Mouse (Mus musculus) adrenal gland, postnatal 25 days (tissue): ENCODE data around the gene Arf1. TPM values are rescaled to one million over a fixed set of nuclear protein-coding genes. Genes with fewer than 3 reads are reported as not detected.

Experiments used
- DNase-seq: peaks from one replicate; pipeline ENCODE4 v3.0.0; 2021; ENCODE audit warnings: mixed read lengths
- long read RNA-seq: library from polyadenylated mRNA; stranded (forward); transcript quantifications from one replicate; pipeline ENCODE4 v2.0.0, GENCODE M21; 2021
- total RNA-seq: library from RNA; stranded (reverse); gene quantifications from 2 replicates; pipeline ENCODE4 v1.2.3, GENCODE M21; 2021

Gene Arf1
- 405 and 412 TPM in 2 replicates for total RNA-seq
- long read RNA-seq, transcript Arf1-201 (5 exons, 1,800 nt), result major isoform, 266 of 362 reads
- long read RNA-seq, transcript Arf1-202 (5 exons, 1,991 nt), result minor isoform, 15 of 362 reads
- long read RNA-seq, partial matches to known transcripts, result 30 of 362 reads
- long read RNA-seq, other reads (novel, unspliced or antisense), result 51 of 362 reads

GRCm38 (mm10) chr11:59228122-59228953, at the start of gene Arf1:
Gene Arf1, minus strand, starts transcription at chr11:59228270.
- DNase-seq, result peak; percentile 98

- no peak for DNase-seq
Measured at GRCm38 (mm10) chr11:59276877-59277276, 48.8 kb upstream of the Arf1 start.

- no peak for DNase-seq
Measured at GRCm38 (mm10) chr11:59274184-59274583, 46.1 kb upstream of the Arf1 start.

- DNase-seq, result no peak
Measured at GRCm38 (mm10) chr11:59266727-59267126, 38.7 kb upstream of the Arf1 start.

DNA sequence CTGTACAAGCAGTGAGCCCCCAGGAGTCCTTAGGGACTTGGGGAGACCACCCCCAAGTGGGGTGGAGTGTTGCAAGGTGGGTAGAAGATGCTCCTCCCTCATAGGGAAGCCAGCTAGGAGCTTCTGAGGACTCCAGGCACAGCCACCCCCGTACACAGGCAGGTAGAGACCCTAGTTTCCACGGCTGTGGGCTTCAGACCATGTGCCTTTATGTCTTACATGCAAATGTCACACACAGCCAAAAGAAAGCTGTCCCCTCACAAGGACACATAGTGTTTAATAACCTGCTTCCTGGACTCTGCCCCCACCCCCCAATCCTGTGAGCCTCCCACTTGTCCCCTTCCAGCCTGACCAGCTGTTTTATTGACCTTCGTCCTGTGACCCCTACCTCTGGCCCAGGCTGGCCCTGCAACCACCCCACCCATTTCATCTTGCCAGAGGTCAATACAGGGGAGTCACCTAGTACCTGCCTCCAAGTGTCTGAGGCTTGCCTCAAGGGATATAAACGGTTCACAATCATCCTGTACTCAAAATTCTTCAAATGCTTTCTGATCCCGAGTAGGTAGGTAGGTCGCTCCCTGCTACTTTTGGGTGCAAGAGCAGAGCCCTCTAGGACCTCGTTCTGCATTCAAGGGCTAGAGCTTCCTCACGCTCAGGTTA, 37.2 kb upstream of the Arf1 start:
- DNase-seq, result no peak

DNA sequence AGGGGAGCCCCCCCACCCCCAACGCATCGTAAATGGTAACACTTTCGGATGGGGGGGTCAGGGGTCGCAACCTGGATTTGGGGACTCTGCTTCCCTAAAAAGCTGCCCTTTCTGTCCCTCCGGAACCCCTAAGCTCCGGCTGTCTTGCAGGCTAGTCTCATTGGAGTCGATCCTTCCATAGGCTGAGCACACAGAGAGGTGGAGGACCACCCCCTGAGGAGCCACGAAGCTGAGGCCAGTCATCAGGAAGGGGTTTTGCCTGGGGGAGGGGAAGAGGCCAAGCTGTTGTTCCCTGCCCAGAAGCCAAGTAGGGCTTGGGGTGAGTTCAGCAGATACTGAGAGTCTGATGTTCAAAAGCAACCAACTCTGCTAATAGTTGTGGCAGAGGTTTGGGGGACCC, 36.5 kb upstream of the Arf1 start:
- DNase-seq, result no peak

DNA sequence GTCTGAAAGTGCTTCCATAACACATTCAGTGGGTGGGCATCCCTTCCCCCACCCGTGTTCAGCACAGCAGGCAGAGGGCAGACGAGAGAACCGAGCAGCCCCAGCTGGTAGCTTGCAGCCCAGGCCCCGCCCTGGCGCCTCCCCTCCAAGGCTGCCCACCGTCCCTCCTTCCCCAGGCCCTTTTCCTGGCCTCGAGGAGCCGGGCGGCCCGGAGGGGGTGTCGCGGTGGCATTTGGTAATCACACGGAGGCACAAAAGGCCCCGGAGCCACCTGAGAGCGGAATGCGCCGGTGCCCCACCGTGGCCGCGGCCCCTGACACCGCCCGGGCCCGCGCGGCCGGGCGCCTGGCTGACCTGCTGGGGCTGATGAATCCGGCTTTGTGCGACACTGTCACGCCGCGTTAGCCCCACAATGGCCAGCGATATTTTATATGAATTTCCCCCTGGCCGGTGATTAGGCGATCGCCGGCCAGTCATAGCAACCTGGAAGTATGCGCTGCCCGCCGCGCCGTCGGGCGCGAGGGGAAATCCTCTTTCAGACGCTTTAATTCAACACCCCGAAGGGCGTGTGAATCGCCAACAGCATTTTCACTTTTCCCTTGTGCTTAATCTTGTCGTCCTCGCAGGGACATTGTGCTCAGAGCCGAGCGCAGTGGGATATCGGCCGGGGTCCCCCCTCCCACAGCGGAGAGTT, 35.9 kb upstream of the Arf1 start:
- DNase-seq, result peak; percentile 63

GRCm38 (mm10) chr11:59262308-59262707, 34.2 kb upstream of the Arf1 start:
- DNase-seq, result no peak

DNA sequence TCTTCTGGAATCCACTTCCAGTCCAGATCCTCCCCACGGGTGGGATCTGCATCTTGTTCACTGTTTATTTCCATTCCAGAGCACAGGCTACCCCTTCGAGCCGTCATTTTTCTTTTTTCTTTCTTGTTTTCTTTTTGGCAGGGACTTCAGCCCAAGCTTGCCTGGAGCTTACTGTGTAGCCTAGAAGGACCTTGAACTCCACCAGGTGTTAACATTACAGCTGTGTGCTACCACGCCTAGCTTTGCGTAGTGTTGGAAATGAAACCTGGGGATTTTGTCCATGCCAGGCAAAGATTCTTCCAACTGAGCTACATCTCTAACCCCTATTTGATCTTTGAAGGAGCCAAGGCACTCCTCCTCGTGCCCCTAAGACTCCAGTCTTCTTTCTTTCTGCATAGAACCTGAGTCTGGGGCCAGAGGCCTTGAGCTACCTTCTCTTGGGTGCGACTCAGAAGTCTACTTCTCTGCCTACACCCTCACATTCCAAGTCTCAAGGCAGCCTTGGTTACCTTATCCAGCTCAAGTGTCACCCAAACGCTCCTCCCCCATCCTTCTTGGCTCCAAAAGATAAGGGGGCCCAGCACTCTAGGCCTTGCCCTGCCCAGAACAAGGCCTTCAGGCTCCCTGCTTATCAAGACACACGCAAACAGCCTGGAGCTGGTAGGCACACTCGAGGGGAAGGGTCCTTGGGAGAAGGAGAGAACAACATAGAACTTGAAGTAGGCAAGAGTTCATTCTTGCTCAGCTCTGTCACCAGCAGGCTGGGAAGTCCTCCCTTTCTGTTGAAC, 32.8 kb upstream of the Arf1 start:
- DNase-seq, result no peak

DNA sequence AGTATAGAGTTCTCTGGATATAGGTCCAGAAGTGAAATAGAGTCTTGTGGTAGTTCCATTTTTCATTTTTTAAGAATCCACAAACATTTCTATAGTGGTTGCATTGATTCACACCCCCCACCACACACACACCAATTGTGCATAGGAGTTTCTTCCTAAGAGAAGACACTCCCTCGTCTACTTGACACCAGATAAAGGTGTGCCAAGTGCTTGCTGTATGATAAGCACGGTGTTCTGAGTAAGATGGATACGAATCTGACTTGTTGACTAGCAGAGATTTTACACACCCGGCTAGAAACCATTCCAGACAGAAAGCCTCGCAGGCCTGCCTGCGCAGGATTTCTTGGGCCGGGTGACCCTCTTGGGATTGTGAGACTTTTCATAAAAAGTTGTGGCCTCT, 31.6 kb upstream of the Arf1 start:
- DNase-seq, result no peak

DNA sequence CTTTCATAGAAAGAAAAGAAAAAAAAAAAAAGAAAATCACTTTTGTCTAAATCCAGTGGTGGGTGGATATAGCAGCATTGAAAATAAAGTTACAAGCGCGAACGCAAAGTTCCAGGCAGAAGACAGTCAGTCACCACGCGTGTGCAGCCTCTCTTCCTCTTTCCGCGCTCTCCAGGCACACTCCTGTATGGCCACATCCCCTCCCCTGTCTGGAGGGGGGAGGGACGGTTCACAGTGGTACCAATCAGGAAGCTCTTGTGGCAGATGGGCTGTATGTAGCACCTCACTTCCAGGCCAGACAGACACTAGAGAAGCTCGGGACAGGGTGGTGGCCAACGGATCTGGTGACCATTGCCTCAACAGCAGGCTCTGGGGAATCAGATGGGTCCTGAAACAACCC, 20.0 kb upstream of the Arf1 start:
- no peak for DNase-seq

GRCm38 (mm10) chr11:59243856-59244255, 15.8 kb upstream of the Arf1 start:
- no peak for DNase-seq

DNA sequence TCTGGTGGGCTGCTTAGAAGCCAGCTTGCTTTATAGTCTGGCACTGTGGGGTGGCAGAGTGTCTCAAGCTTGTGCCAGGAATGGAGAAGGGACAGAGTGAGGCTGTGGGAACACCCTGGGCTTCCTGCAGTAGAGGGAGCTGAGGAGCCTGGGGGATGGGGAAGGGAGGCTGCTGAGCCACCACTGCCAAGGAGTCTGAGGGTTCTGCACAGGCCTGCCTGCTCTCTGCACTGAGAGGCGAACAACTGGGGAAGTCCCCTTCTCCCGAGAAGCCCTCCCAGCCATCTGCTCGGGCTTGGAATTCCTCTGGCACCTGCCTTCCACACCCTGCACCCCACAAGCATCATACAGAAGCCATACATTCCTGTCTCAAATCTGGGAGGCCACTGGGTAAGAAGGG, 13.8 kb upstream of the Arf1 start:
- no peak for DNase-seq

DNA sequence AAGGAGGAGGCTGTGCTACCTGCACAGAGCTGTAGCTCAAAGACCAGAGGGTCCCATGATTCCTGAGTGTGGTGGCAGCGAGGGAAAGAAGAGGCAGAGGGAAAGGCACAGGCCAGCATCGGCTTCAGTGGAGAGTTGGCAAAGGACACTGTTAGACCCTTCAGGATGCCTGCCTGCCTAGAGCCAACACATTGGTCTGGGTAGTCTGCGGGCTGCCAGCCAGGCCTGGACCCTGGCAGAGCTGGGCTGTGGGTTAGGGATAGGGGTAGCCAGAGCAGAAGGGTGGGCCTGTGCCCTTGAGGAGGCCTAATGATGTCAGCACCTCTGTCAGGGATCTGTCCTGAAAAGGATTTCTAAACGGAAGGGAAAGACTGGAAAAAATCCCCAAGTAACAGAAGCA, 11.7 kb upstream of the Arf1 start:
- DNase-seq, result no peak

GRCm38 (mm10) chr11:59239428-59239785, 11.3 kb upstream of the Arf1 start:
- no peak for DNase-seq

- peak; percentile 77 for DNase-seq
Measured at GRCm38 (mm10) chr11:59238525-59239427, 10.7 kb upstream of the Arf1 start.

DNA sequence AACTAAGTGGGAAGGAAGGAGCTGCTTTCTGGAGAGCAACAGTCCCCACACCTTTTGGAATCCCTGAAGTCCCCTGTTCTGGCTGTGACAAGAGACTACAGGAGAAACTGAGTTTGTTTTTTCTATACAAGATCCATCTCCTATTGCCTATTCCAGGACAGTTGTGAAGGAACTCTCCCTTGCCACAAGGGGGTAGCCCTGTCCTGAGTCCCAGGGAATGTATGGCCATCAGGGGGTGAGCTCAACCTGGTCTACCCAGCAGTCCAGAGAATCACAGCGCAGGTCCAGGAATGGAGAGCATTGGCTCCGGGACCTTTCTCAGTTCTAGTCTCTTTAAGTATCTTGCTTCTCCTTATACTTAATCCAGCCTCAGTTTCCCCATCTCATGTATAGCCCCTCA, 4.7 kb upstream of the Arf1 start:
- DNase-seq, result no peak

DNA sequence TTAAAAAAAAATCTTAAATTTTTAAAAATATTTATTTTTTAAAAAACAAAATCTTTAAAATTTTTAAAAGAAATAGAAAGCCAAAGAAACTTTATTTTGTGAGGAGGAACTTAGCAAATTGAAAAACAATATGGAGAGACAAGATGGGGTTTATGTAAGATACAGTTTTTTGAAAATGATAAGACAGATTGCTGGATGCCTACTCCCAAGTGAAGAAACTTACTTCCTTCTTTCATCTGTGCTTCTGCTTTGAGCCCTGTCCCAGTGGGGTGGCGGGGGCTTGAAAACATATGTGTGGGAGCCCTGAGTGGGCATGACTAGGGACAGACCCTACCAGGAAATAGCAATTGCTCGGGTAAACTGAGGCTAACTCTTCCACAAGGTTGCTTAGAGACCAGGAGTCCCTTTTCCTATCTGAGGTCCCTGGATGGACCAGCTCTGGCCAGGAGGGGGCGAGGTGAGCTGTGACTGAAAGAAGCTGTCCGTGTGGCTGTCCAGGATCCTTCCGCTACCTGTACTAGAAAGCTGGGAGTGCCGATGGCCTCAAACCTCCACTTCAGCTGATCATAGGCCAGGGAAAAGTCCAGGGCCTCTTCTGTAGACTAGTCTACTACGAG, 2.2 kb upstream of the Arf1 start:
- peak; percentile 75 for DNase-seq

- no peak for DNase-seq
Measured at GRCm38 (mm10) chr11:59227604-59228121, 407 bp downstream of the Arf1 start.
